Mouse (Mus musculus): Measurements from ENCODE around the gene Adm. TPM values are rescaled to one million over a fixed set of nuclear protein-coding genes. Genes with fewer than 3 reads are reported as not detected.

The Adm gene
- polyA plus RNA-seq, 1 experiment from 2014 or later: 4.1 TPM

- 73% methylated on average over 6 of the region's 6 CpGs for WGBS
- H3K4me1 ChIP-seq (ENCODE audit: control insufficient read depth, insufficient read depth, low read length): peaks cover 23% of the 10 kb centered on the region
- no peaks in the 10 kb centered on the region for H3K27me3 ChIP-seq (ENCODE audit: control insufficient read depth, insufficient read depth, low read length)
- H3K27ac ChIP-seq (ENCODE audit: low read length): peak overlapping the region; percentile 89
- peaks cover 5% of the 10 kb centered on the region; the same call in 1 of the 2 replicates for H3K9me3 ChIP-seq (replicated peaks; ENCODE audit: control insufficient read depth, low read length)
- no peak for ATAC-seq (ENCODE audit: insufficient read depth, low FRiP score)
- H3K4me3 ChIP-seq (replicated peaks; ENCODE audit: low read length): no peak overlapping the region
- no peak overlapping the region for H3K9ac ChIP-seq (ENCODE audit: low read length)
- H3K36me3 ChIP-seq (ENCODE audit: control insufficient read depth, insufficient read depth, low read length): no peaks in the 10 kb centered on the region
- no peak overlapping the region for H3K4me2 ChIP-seq (ENCODE audit: low read depth, low read length)
Observed at GRCm38 (mm10) chr7:110649133-110649987, 21.9 kb downstream of the Adm start.

- Histone ChIP-seq H3K4me2 (ENCODE audit: low read depth, low read length) (no peak overlapping the region), H3K4me3 (replicated peaks; ENCODE audit: low read length) (no peak overlapping the region), H3K27ac (ENCODE audit: low read length) (0 out of 2 replicates have a peak overlapping the region, but pooled peaks have one; percentile 16), H3K27me3 (ENCODE audit: control insufficient read depth, insufficient read depth, low read length) (no peaks in the 10 kb centered on the region), H3K9ac (ENCODE audit: low read length) (no peak overlapping the region), H3K36me3 (ENCODE audit: control insufficient read depth, insufficient read depth, low read length) (no peaks in the 10 kb centered on the region), H3K9me3 (replicated peaks; ENCODE audit: control insufficient read depth, low read length) (peaks cover 5% of the 10 kb centered on the region; the same call in 1 of the 2 replicates), H3K4me1 (ENCODE audit: control insufficient read depth, insufficient read depth, low read length) (peaks cover 22% of the 10 kb centered on the region)
- 34% methylated on average over 4 of the region's 4 CpGs for WGBS
- no peak for ATAC-seq (ENCODE audit: insufficient read depth, low FRiP score)
Observed at GRCm38 (mm10) chr7:110650491-110650890, 23.0 kb downstream of the Adm start.

- Histone ChIP-seq H3K4me1 (ENCODE audit: control insufficient read depth, insufficient read depth, low read length) (peaks cover 22% of the 10 kb centered on the region), H3K4me3 (replicated peaks; ENCODE audit: low read length) (no peak overlapping the region), H3K9me3 (replicated peaks; ENCODE audit: control insufficient read depth, low read length) (peaks cover 5% of the 10 kb centered on the region; the same call in 1 of the 2 replicates), H3K27ac (ENCODE audit: low read length) (no peak overlapping the region), H3K4me2 (ENCODE audit: low read depth, low read length) (no peak overlapping the region), H3K27me3 (ENCODE audit: control insufficient read depth, insufficient read depth, low read length) (no peaks in the 10 kb centered on the region), H3K36me3 (ENCODE audit: control insufficient read depth, insufficient read depth, low read length) (no peaks in the 10 kb centered on the region), H3K9ac (ENCODE audit: low read length) (no peak overlapping the region)
- ATAC-seq (ENCODE audit: insufficient read depth, low FRiP score): no peak
- WGBS: 59% methylated on average over 6 of the region's 6 CpGs
Observed at GRCm38 (mm10) chr7:110651091-110651490, 23.6 kb downstream of the Adm start.

- no peaks in the 10 kb centered on the region for H3K36me3 ChIP-seq (ENCODE audit: control insufficient read depth, insufficient read depth, low read length)
- H3K27ac ChIP-seq (ENCODE audit: low read length): no peak overlapping the region
- no peaks in the 10 kb centered on the region for H3K9me3 ChIP-seq (replicated peaks; ENCODE audit: control insufficient read depth, low read length)
- H3K4me2 ChIP-seq (ENCODE audit: low read depth, low read length): no peak overlapping the region
- H3K9ac ChIP-seq (ENCODE audit: low read length): no peak overlapping the region
- ATAC-seq (ENCODE audit: insufficient read depth, low FRiP score): no peak
- H3K27me3 ChIP-seq (ENCODE audit: control insufficient read depth, insufficient read depth, low read length): no peaks in the 10 kb centered on the region
- H3K4me3 ChIP-seq (replicated peaks; ENCODE audit: low read length): no peak overlapping the region
- peaks cover 3% of the 10 kb centered on the region for H3K4me1 ChIP-seq (ENCODE audit: control insufficient read depth, insufficient read depth, low read length)
- WGBS: 67% methylated on average over 3 of the region's 3 CpGs
Observed at GRCm38 (mm10) chr7:110655230-110655629, 27.8 kb downstream of the Adm start.

- no peaks in the 10 kb centered on the region for H3K27me3 ChIP-seq (ENCODE audit: control insufficient read depth, insufficient read depth, low read length)
- no peak for ATAC-seq (ENCODE audit: insufficient read depth, low FRiP score)
- 42% methylated on average over 6 of the region's 6 CpGs for WGBS
- H3K27ac ChIP-seq (ENCODE audit: low read length): peak overlapping the region; percentile 30; the same call in 1 of the 2 replicates
- H3K9me3 ChIP-seq (replicated peaks; ENCODE audit: control insufficient read depth, low read length): no peaks in the 10 kb centered on the region
- H3K4me1 ChIP-seq (ENCODE audit: control insufficient read depth, insufficient read depth, low read length): peaks cover 3% of the 10 kb centered on the region
- H3K4me2 ChIP-seq (ENCODE audit: low read depth, low read length): no peak overlapping the region
- H3K4me3 ChIP-seq (replicated peaks; ENCODE audit: low read length): no peak overlapping the region
- no peaks in the 10 kb centered on the region for H3K36me3 ChIP-seq (ENCODE audit: control insufficient read depth, insufficient read depth, low read length)
- no peak overlapping the region for H3K9ac ChIP-seq (ENCODE audit: low read length)
Observed at GRCm38 (mm10) chr7:110655966-110656365, 28.5 kb downstream of the Adm start.

GRCm38 (mm10) chr7:110658378-110658928 is 31.0 kb downstream of the Adm start:
- WGBS: 21% methylated on average over 3 of the region's 3 CpGs
- Histone ChIP-seq H3K27ac (ENCODE audit: low read length) (peak overlapping the region; percentile 50), H3K4me3 (replicated peaks; ENCODE audit: low read length) (no peak overlapping the region), H3K27me3 (ENCODE audit: control insufficient read depth, insufficient read depth, low read length) (no peaks in the 10 kb centered on the region), H3K4me1 (ENCODE audit: control insufficient read depth, insufficient read depth, low read length) (peaks cover 3% of the 10 kb centered on the region), H3K36me3 (ENCODE audit: control insufficient read depth, insufficient read depth, low read length) (no peaks in the 10 kb centered on the region), H3K9ac (ENCODE audit: low read length) (no peak overlapping the region), H3K4me2 (ENCODE audit: low read depth, low read length) (no peak overlapping the region), H3K9me3 (replicated peaks; ENCODE audit: control insufficient read depth, low read length) (no peaks in the 10 kb centered on the region)
- peak; percentile 85 for ATAC-seq (ENCODE audit: insufficient read depth, low FRiP score)

GRCm38 (mm10) chr7:110666537-110666936 is 39.1 kb downstream of the Adm start:
- no peaks in the 10 kb centered on the region for H3K36me3 ChIP-seq (ENCODE audit: control insufficient read depth, insufficient read depth, low read length)
- no peak overlapping the region for H3K9ac ChIP-seq (ENCODE audit: low read length)
- H3K27ac ChIP-seq (ENCODE audit: low read length): no peak overlapping the region
- H3K27me3 ChIP-seq (ENCODE audit: control insufficient read depth, insufficient read depth, low read length): no peaks in the 10 kb centered on the region
- no peak for ATAC-seq (ENCODE audit: insufficient read depth, low FRiP score)
- H3K9me3 ChIP-seq (replicated peaks; ENCODE audit: control insufficient read depth, low read length): no peaks in the 10 kb centered on the region
- WGBS: 41% methylated on average over 4 of the region's 5 CpGs
- H3K4me1 ChIP-seq (ENCODE audit: control insufficient read depth, insufficient read depth, low read length): peaks cover 23% of the 10 kb centered on the region
- H3K4me2 ChIP-seq (ENCODE audit: low read depth, low read length): no peak overlapping the region
- no peak overlapping the region for H3K4me3 ChIP-seq (replicated peaks; ENCODE audit: low read length)

GRCm38 (mm10) chr7:110668247-110668646 is 40.8 kb downstream of the Adm start:
- H3K9ac ChIP-seq (ENCODE audit: low read length): no peak overlapping the region
- H3K36me3 ChIP-seq (ENCODE audit: control insufficient read depth, insufficient read depth, low read length): no peaks in the 10 kb centered on the region
- H3K27ac ChIP-seq (ENCODE audit: low read length): peak overlapping the region; percentile 55; the same call in 1 of the 2 replicates
- 26% methylated on average over 6 of the region's 6 CpGs for WGBS
- ATAC-seq (ENCODE audit: insufficient read depth, low FRiP score): peak; percentile 44; the same call in 1 of the 2 replicates
- no peaks in the 10 kb centered on the region for H3K9me3 ChIP-seq (replicated peaks; ENCODE audit: control insufficient read depth, low read length)
- H3K27me3 ChIP-seq (ENCODE audit: control insufficient read depth, insufficient read depth, low read length): no peaks in the 10 kb centered on the region
- H3K4me1 ChIP-seq (ENCODE audit: control insufficient read depth, insufficient read depth, low read length): peaks cover 25% of the 10 kb centered on the region
- H3K4me2 ChIP-seq (ENCODE audit: low read depth, low read length): no peak overlapping the region
- H3K4me3 ChIP-seq (replicated peaks; ENCODE audit: low read length): no peak overlapping the region

- Histone ChIP-seq H3K36me3 (ENCODE audit: control insufficient read depth, insufficient read depth, low read length) (no peaks in the 10 kb centered on the region), H3K27ac (ENCODE audit: low read length) (peak overlapping the region; percentile 55; the same call in 1 of the 2 replicates), H3K4me1 (ENCODE audit: control insufficient read depth, insufficient read depth, low read length) (peaks cover 25% of the 10 kb centered on the region), H3K9me3 (replicated peaks; ENCODE audit: control insufficient read depth, low read length) (no peaks in the 10 kb centered on the region), H3K9ac (ENCODE audit: low read length) (no peak overlapping the region), H3K27me3 (ENCODE audit: control insufficient read depth, insufficient read depth, low read length) (no peaks in the 10 kb centered on the region), H3K4me3 (replicated peaks; ENCODE audit: low read length) (no peak overlapping the region), H3K4me2 (ENCODE audit: low read depth, low read length) (no peak overlapping the region)
- 23% methylated on average over 5 of the region's 5 CpGs for WGBS
- ATAC-seq (ENCODE audit: insufficient read depth, low FRiP score): no peak; the same call in 1 of the 2 replicates
Observed at GRCm38 (mm10) chr7:110668756-110669155, 41.3 kb downstream of the Adm start.
